Mouse (Mus musculus) telencephalon, adult 2 months (tissue): Measurements from ENCODE around the gene 4930556J24Rik.
A peak's percentile ranks its signal among the peaks of the same experiment; 100 is the strongest.
"Not testable (repeated sequence)": the region's sequence is repeated elsewhere in the genome, so short reads cannot be mapped to it uniquely, and the experiment has no call there.

Experiments
- DNase-seq: peaks from one replicate; pipeline ENCODE4 v3.0.0-alpha.2; 2011; ENCODE audit warnings: low read depth, low spot score

4930556J24Rik gene

GRCm38 (mm10) chr11:3973081-3973480, 3.5 kb downstream of the 4930556J24Rik start:
- DNase-seq = no peak

- no peak for DNase-seq
Observed at GRCm38 (mm10) chr11:3970361-3970760, 6.2 kb downstream of the 4930556J24Rik start.

GRCm38 (mm10) chr11:3969837-3970236, 6.7 kb downstream of the 4930556J24Rik start:
- DNase-seq = no peak

GRCm38 (mm10) chr11:3964416-3965172, 12.0 kb downstream of the 4930556J24Rik start:
- DNase-seq = no peak

GRCm38 (mm10) chr11:3963610-3964415, 12.8 kb downstream of the 4930556J24Rik start, which contains the start of gene Pes1:
TSS of gene Pes1 (plus strand) at chr11:3963975.
- peak; percentile 93 for DNase-seq

GRCm38 (mm10) chr11:3963155-3963554, 13.4 kb downstream of the 4930556J24Rik start:
- DNase-seq = no peak

- no peak for DNase-seq
Observed at GRCm38 (mm10) chr11:3961761-3962160, 14.8 kb downstream of the 4930556J24Rik start.

GRCm38 (mm10) chr11:3960901-3961300, 15.7 kb downstream of the 4930556J24Rik start:
- DNase-seq = no peak

- not testable (repeated sequence) for DNase-seq
Observed at GRCm38 (mm10) chr11:3955371-3955770, 21.2 kb downstream of the 4930556J24Rik start.

GRCm38 (mm10) chr11:3954876-3955275, 21.7 kb downstream of the 4930556J24Rik start:
- DNase-seq = not testable (repeated sequence)

GRCm38 (mm10) chr11:3946386-3946785, 30.2 kb downstream of the 4930556J24Rik start:
- DNase-seq = no peak

GRCm38 (mm10) chr11:3941371-3941770, 35.2 kb downstream of the 4930556J24Rik start:
- no peak for DNase-seq

GRCm38 (mm10) chr11:3937321-3937874, 39.2 kb downstream of the 4930556J24Rik start:
- no peak for DNase-seq

- DNase-seq = no peak
Observed at GRCm38 (mm10) chr11:3936318-3936717, 40.3 kb downstream of the 4930556J24Rik start.

- DNase-seq = no peak
Observed at GRCm38 (mm10) chr11:3935135-3935534, 41.4 kb downstream of the 4930556J24Rik start.

GRCm38 (mm10) chr11:3933756-3934285, 42.8 kb downstream of the 4930556J24Rik start:
- DNase-seq = no peak

- no peak for DNase-seq
Observed at GRCm38 (mm10) chr11:3931511-3932211, 44.9 kb downstream of the 4930556J24Rik start, which contains the start of gene Tcn2. TSS of gene Tcn2 (minus strand) at chr11:3932159.

- no peak for DNase-seq
Observed at GRCm38 (mm10) chr11:3930931-3931330, 45.6 kb downstream of the 4930556J24Rik start.

GRCm38 (mm10) chr11:3930019-3930418, 46.6 kb downstream of the 4930556J24Rik start:
- no peak for DNase-seq

GRCm38 (mm10) chr11:3925916-3926315, 50.7 kb downstream of the 4930556J24Rik start:
- no peak for DNase-seq

GRCm38 (mm10) chr11:3922731-3923130, 53.8 kb downstream of the 4930556J24Rik start:
- DNase-seq = no peak
